Mouse (Mus musculus): ENCODE measurements around the gene Ptprm. TPM values are rescaled to one million over a fixed set of nuclear protein-coding genes. Genes with fewer than 3 reads are reported as not detected.

Ptprm gene
- polyA plus RNA-seq, 1 experiment from 2014 or later = 14.3 TPM

- peak; percentile 56; the same call in 1 of the 2 replicates for ATAC-seq (ENCODE audit: insufficient number of reproducible peaks, insufficient read depth, low FRiP score, low TSS enrichment, low read depth)
- no peak overlapping the region for H3K27ac ChIP-seq
- H3K4me1 ChIP-seq = no peaks in the 10 kb centered on the region
- no peak overlapping the region for H3K4me2 ChIP-seq
- no peaks in the 10 kb centered on the region for H3K27me3 ChIP-seq
- no peak overlapping the region for H3K9ac ChIP-seq
- H3K4me3 ChIP-seq = no peak overlapping the region
- H3K9me3 ChIP-seq = no peaks in the 10 kb centered on the region
- no peaks in the 10 kb centered on the region for H3K36me3 ChIP-seq
- 68% methylated on average over 6 of the region's 6 CpGs for WGBS
These were observed 617.8 kb downstream of the Ptprm start for GRCm38 (mm10) chr17:66736450-66736849.

GRCm38 (mm10) chr17:66733541-66733940 is 620.7 kb downstream of the Ptprm start:
- Histone ChIP-seq H3K9ac (no peak overlapping the region), H3K4me2 (no peak overlapping the region), H3K27ac (no peak overlapping the region), H3K9me3 (no peaks in the 10 kb centered on the region), H3K4me1 (no peaks in the 10 kb centered on the region), H3K4me3 (no peak overlapping the region), H3K36me3 (no peaks in the 10 kb centered on the region), H3K27me3 (no peaks in the 10 kb centered on the region)
- no peak for ATAC-seq (ENCODE audit: insufficient number of reproducible peaks, insufficient read depth, low FRiP score, low TSS enrichment, low read depth)
- 81% methylated on average over 12 of the region's 12 CpGs for WGBS

- Histone ChIP-seq H3K27me3 (no peaks in the 10 kb centered on the region), H3K9ac (no peak overlapping the region), H3K27ac (no peak overlapping the region), H3K36me3 (no peaks in the 10 kb centered on the region), H3K4me3 (no peak overlapping the region), H3K9me3 (no peaks in the 10 kb centered on the region), H3K4me1 (no peaks in the 10 kb centered on the region), H3K4me2 (no peak overlapping the region)
- WGBS = 62% methylated on average over 6 of the region's 6 CpGs
- no peak for ATAC-seq (ENCODE audit: insufficient number of reproducible peaks, insufficient read depth, low FRiP score, low TSS enrichment, low read depth)
These were observed 624.3 kb downstream of the Ptprm start for GRCm38 (mm10) chr17:66729979-66730378.

DNA sequence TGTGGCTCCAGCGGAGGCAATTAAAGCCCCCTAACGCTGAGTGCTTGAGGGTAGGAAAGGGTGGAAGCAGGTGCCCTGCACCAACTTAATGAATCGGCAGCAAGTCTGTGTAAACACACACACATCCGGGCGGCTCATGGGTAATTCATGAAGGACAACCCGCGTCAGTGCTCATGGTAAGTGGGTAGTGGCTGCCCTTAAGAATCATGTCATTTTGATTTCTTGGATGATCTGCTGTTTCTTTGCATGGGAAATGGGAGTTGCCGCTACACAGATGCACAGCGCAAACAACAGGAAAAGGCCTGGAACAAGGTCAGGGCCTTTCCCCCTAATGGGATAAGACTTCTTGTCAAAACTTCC is 633.3 kb downstream of the Ptprm start:
- no peaks in the 10 kb centered on the region for H3K9me3 ChIP-seq
- no peak overlapping the region for H3K9ac ChIP-seq
- no peak overlapping the region for H3K4me3 ChIP-seq
- no peaks in the 10 kb centered on the region for H3K36me3 ChIP-seq
- H3K4me2 ChIP-seq = no peak overlapping the region
- H3K27me3 ChIP-seq = no peaks in the 10 kb centered on the region
- ATAC-seq (ENCODE audit: insufficient number of reproducible peaks, insufficient read depth, low FRiP score, low TSS enrichment, low read depth) = no peak
- 46% methylated on average over 9 of the region's 9 CpGs for WGBS
- no peak overlapping the region for H3K27ac ChIP-seq
- peaks cover 5% of the 10 kb centered on the region; the same call in 1 of the 2 replicates for H3K4me1 ChIP-seq

DNA sequence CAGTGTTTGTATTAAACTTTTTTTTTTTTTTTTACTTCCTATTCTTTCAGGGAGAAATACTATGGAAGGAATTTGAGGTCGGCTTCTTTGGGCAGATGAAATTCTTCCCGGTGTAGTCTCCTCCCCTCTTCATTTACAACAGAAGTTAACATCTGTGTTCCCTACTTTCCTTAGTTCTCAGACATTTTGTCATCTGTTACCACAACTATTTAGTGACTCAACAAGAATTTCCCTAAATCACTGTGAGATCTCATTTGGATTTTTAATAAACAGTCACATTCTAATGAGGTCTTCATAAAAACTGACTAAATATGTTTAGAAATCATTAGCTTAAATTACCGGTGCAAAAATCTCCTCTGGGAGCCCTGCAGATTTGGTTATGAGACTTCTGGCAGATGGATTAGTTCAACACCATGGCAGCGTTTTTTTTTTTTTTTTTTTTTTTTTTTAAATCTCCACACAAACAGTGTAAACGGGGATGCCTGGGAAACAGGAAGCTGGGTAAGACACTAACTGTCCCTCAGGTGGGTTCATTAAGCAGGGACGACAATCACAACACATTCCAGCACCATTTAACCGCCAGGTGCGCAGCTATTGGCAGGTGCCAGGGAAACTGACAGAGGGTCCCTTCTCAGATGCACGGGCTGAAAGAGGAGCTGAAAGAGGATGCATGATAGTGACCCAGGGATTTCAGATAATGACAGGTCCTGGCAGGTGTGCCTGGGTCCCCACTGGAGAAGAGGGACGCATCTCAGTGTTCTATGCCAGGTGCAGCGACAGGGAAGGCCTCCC is 633.9 kb downstream of the Ptprm start:
- 40% methylated on average over 11 of the region's 11 CpGs for WGBS
- H3K36me3 ChIP-seq = no peaks in the 10 kb centered on the region
- ATAC-seq (ENCODE audit: insufficient number of reproducible peaks, insufficient read depth, low FRiP score, low TSS enrichment, low read depth) = no peak

GRCm38 (mm10) chr17:66712456-66713205 is 641.6 kb downstream of the Ptprm start:
- Histone ChIP-seq H3K27ac (no peak overlapping the region), H3K9ac (no peak overlapping the region), H3K4me3 (no peak overlapping the region), H3K36me3 (no peaks in the 10 kb centered on the region), H3K4me1 (peaks cover 12% of the 10 kb centered on the region), H3K4me2 (no peak overlapping the region), H3K27me3 (no peaks in the 10 kb centered on the region), H3K9me3 (no peaks in the 10 kb centered on the region)
- 87% methylated on average over 9 of the region's 9 CpGs for WGBS
- no peak for ATAC-seq (ENCODE audit: insufficient number of reproducible peaks, insufficient read depth, low FRiP score, low TSS enrichment, low read depth)

More for the DNA sequence above, 633.9 kb downstream of the Ptprm start:
- Histone ChIP-seq H3K9ac (no peak overlapping the region), H3K9me3 (no peaks in the 10 kb centered on the region), H3K4me2 (no peak overlapping the region), H3K27ac (no peak overlapping the region), H3K4me3 (no peak overlapping the region), H3K4me1 (peaks cover 5% of the 10 kb centered on the region; the same call in 1 of the 2 replicates), H3K27me3 (no peaks in the 10 kb centered on the region)

GRCm38 (mm10) chr17:66711221-66712016 is 642.8 kb downstream of the Ptprm start:
- Histone ChIP-seq H3K4me2 (no peak overlapping the region), H3K4me3 (no peak overlapping the region), H3K4me1 (peaks cover 12% of the 10 kb centered on the region), H3K36me3 (no peaks in the 10 kb centered on the region), H3K27me3 (no peaks in the 10 kb centered on the region), H3K9me3 (no peaks in the 10 kb centered on the region), H3K27ac (peak overlapping the region; percentile 16; the same call in 1 of the 2 replicates), H3K9ac (no peak overlapping the region)
- ATAC-seq (ENCODE audit: insufficient number of reproducible peaks, insufficient read depth, low FRiP score, low TSS enrichment, low read depth) = no peak
- 61% methylated on average over 6 of the region's 6 CpGs for WGBS

DNA sequence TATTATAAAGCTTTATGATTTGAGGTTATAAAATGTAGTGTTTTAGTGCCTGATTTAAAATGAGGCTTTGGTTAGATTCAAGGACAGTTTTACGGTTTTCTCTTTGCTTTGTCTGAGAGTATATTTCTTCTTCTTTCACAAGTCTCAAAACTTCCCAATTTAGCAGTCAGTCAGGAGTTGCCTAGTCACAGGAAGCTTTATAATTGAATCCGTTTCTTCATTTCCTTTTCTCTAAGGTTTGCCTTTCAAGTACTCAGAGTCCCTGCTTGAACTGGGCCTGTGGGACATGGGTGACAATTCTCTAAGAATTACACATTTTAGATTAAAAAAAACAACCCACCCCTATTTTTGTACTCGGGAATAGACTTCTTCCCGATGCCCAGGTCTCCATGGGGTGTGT is 643.7 kb downstream of the Ptprm start:
- no peak overlapping the region for H3K9ac ChIP-seq
- 19% methylated on average over 4 of the region's 4 CpGs for WGBS
- H3K9me3 ChIP-seq = no peaks in the 10 kb centered on the region
- H3K27ac ChIP-seq = peak overlapping the region; percentile 16; the same call in 1 of the 2 replicates
- no peak overlapping the region for H3K4me3 ChIP-seq
- H3K27me3 ChIP-seq = no peaks in the 10 kb centered on the region
- H3K36me3 ChIP-seq = no peaks in the 10 kb centered on the region
- H3K4me1 ChIP-seq = peaks cover 12% of the 10 kb centered on the region
- no peak for ATAC-seq (ENCODE audit: insufficient number of reproducible peaks, insufficient read depth, low FRiP score, low TSS enrichment, low read depth)
- H3K4me2 ChIP-seq = no peak overlapping the region

DNA sequence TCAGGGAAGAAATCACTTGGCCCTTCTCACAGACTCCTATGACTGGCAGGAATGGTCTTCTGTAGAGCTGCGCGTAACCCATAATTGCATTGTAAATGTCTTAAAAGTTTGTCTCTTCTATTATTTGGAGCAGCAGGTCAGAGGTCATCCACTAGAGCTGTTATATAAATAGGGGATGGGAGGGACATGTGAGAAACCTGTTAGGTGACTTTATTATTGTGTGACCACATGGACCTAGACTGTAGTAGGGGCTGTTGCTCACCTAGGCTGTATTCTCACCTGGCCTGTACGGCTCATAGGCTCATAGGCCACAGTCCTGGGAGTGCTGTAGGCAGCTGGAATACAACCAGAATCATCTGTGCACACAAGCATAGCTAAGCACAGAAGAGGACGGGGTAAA is 645.5 kb downstream of the Ptprm start:
- H3K36me3 ChIP-seq = no peaks in the 10 kb centered on the region
- H3K9me3 ChIP-seq = no peaks in the 10 kb centered on the region
- ATAC-seq (ENCODE audit: insufficient number of reproducible peaks, insufficient read depth, low FRiP score, low TSS enrichment, low read depth) = no peak
- no peak overlapping the region for H3K9ac ChIP-seq
- no peak overlapping the region for H3K27ac ChIP-seq
- peaks cover 12% of the 10 kb centered on the region for H3K4me1 ChIP-seq
- no peaks in the 10 kb centered on the region for H3K27me3 ChIP-seq
- WGBS = 83% methylated on average over 4 of the region's 4 CpGs
- H3K4me3 ChIP-seq = no peak overlapping the region
- H3K4me2 ChIP-seq = no peak overlapping the region

DNA sequence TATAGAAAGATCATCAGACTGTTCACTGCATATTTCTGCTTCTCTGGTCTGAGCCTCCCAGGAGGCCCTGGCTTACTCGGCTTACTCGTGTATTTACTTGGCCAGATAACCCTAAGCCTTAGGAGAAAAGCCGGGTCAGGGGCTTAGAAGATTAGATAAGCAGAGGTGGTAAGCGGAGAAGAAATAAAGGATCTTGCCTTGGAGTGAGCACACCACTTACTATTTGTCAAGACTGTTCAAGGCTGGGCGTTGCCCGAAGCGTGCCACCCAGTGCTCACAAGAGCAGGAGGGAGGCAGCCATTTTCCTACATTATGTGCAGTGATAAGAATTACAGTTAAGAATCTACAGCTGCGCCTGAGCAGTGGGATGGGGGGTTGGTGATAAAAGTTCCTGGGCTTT is 646.6 kb downstream of the Ptprm start:
- Histone ChIP-seq H3K27me3 (no peaks in the 10 kb centered on the region), H3K36me3 (no peaks in the 10 kb centered on the region), H3K4me2 (no peak overlapping the region), H3K27ac (no peak overlapping the region), H3K9me3 (no peaks in the 10 kb centered on the region), H3K4me3 (no peak overlapping the region), H3K9ac (no peak overlapping the region), H3K4me1 (peaks cover 12% of the 10 kb centered on the region)
- ATAC-seq (ENCODE audit: insufficient number of reproducible peaks, insufficient read depth, low FRiP score, low TSS enrichment, low read depth) = no peak
- 69% methylated on average over 8 of the region's 8 CpGs for WGBS

DNA sequence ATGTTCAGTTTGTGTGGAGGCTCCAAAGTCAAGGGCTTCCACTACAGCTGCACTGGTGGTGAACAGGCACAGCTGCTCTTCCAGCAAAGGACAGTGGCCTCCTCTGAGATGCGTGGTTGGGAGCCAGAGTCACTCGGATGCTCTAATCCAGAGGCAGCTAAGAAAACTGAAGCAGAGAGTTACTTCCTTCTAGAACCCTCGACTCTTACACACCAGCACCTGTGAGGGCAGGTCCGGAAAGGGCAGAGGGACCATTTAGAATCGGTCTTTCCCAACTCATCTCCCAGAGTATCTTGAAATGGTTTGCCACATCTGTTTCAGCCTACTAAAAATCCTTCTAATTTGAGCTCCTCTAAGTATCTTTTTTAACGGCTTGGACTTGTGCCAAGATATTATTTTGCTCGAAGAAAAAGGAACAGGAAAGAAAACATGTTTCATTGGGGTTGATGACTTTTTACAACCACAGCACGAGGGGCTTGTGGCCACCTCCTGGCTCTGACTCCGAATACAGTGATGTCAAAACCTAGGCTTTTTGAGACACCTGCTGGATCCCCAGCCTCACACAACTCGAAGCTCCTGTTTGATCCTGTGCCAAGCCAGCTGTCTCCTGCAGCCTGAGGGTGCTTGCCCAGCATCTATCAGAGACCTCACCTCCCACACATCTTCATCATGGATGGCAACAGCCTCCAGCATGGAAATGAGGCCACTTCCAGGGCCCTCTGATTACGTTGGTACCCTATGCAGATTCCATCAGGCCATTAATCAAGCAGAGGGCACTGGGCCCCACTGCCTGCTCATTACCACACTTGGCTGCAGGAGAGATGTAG is 652.7 kb downstream of the Ptprm start:
- Histone ChIP-seq H3K4me1 (peaks cover 17% of the 10 kb centered on the region), H3K4me3 (no peak overlapping the region), H3K27me3 (no peaks in the 10 kb centered on the region), H3K4me2 (no peak overlapping the region), H3K36me3 (no peaks in the 10 kb centered on the region), H3K27ac (no peak overlapping the region), H3K9me3 (no peaks in the 10 kb centered on the region), H3K9ac (no peak overlapping the region)
- whole genome bisulfite sequencing = 52% methylated on average over 11 of the region's 11 CpGs
- no peak for ATAC-seq (ENCODE audit: insufficient number of reproducible peaks, insufficient read depth, low FRiP score, low TSS enrichment, low read depth)

All from embryonic facial prominence, embryonic 13.5 days (tissue).